Mouse (Mus musculus) hindbrain, postnatal 0 days (tissue): ENCODE data around the gene Cacna2d4. TPM values are rescaled to one million over a fixed set of nuclear protein-coding genes. Genes with fewer than 3 reads are reported as not detected.
A peak's percentile ranks its signal among the peaks of the same experiment; 100 is the strongest.

Experiments used
- ATAC-seq: fragments of 200-750 bp; cut with Nextera tagmentation; 2 replicates; pipeline ENCODE4 v1.8.0; 2017; ENCODE audit warnings: mild to moderate bottlenecking, moderate TSS enrichment, moderate library complexity
- DNase-seq: peaks from one replicate; pipeline ENCODE4 v3.0.0-alpha.2; 2015; ENCODE audit warnings: low spot score
- H3K27ac ChIP-seq: fragments of 300-500 bp; sonication (generic); 2 replicates; pipeline ENCODE4 v1.5.1; 2014; ENCODE audit warnings: mild to moderate bottlenecking
- H3K27me3 ChIP-seq: fragments of 300-500 bp; sonication (generic); 2 replicates; pipeline ENCODE4 v1.6.1; 2014; ENCODE audit warnings: low read length, mixed read lengths; ENCODE audit not compliant: insufficient read depth
- H3K36me3 ChIP-seq: fragments of 300-500 bp; sonication (generic); 2 replicates; pipeline ENCODE4 v1.6.1; 2014; ENCODE audit warnings: low read length, mixed read lengths; ENCODE audit not compliant: insufficient read depth
- H3K4me1 ChIP-seq: fragments of 300-500 bp; sonication (generic); 2 replicates; pipeline ENCODE4 v1.6.1; 2014; ENCODE audit warnings: antibody characterized with exemption, low read length, mixed read lengths; ENCODE audit not compliant: insufficient read depth
- H3K4me2 ChIP-seq: fragments of 300-500 bp; sonication (generic); 2 replicates; pipeline ENCODE4 v1.6.1; 2014; ENCODE audit warnings: low read depth, mild to moderate bottlenecking, low read length, moderate library complexity, mixed read lengths
- H3K4me3 ChIP-seq: fragments of 300-500 bp; sonication (generic); 2 replicates; pipeline ENCODE4 v1.5.1; 2014; ENCODE audit warnings: low read length
- H3K9ac ChIP-seq: fragments of 300-500 bp; sonication (generic); replicated peaks from 2 replicates; pipeline ENCODE4 v1.6.1; 2014; ENCODE audit warnings: mild to moderate bottlenecking, low read length, moderate library complexity, mixed read lengths
- H3K9me3 ChIP-seq: fragments of 300-500 bp; sonication (generic); 2 replicates; pipeline ENCODE4 v1.6.1; 2016; ENCODE audit warnings: low read length, mixed read lengths
- CTCF ChIP-seq: IDR thresholded peaks from 2 replicates; pipeline ENCODE4 v1.5.1; 2016; ENCODE audit warnings: antibody characterized with exemption, control low read depth, low read depth
- WGBS: fragments of 180-500 bp; shearing (Covaris S2); extraction: QIAGEN DNeasy Blood & Tissue Kit; methylation state at CpG from one replicate; pipeline ENCODE4 v1.1.7; 2014; 5-methylcytosine and 5-hydroxymethylcytosine counted together
- polyA plus RNA-seq: library from polyadenylated mRNA; unstranded; fragments of >200 nt; fragmentation: Nextera tagmentation; extraction: Ambion mirVana; gene quantifications from 2 replicates; pipeline ENCODE4 v1.2.1, GENCODE M21; 2015
- total RNA-seq: library from RNA; depleted of rRNA; stranded (reverse); fragments of >200 nt; gene quantifications from 2 replicates; pipeline ENCODE4 v1.2.3, GENCODE M21; 2014

Gene Cacna2d4
- total and polyA plus RNA-seq, 2 experiments from 2014 or later = 1.2 to 2.6 TPM

DNA sequence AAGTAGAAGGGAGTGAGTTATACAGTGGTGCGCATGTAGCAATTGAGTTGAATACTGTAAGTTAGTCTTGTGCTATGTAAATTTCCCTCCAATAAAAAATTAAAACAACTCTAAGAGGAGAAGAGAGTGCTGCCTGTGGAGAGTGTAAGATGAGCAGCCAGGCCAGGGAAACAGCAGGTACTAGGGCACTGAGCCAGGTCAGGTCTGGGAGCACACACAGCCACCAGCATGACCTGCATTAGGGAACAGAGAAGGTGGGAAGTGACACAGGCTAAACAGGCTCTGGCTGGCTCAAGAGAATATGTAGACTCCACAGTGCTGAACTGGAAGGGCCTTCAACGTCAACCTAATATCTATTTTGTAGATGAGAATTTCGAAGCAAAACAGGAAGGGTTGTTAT is 65.0 kb downstream of the Cacna2d4 start:
- no peaks in the 10 kb centered on the region for H3K27me3 ChIP-seq
- no peak overlapping the region for H3K4me2 ChIP-seq
- DNase-seq (no peak), ATAC-seq (no peak)
- H3K36me3 ChIP-seq = no peaks in the 10 kb centered on the region
- no peak overlapping the region for H3K27ac ChIP-seq
- no peak for TF ChIP-seq CTCF
- H3K9ac ChIP-seq = no peak overlapping the region
- H3K4me3 ChIP-seq = no peak overlapping the region
- 91% methylated on average over 3 of the region's 3 CpGs for WGBS
- no peaks in the 10 kb centered on the region for H3K4me1 ChIP-seq
- no peaks in the 10 kb centered on the region for H3K9me3 ChIP-seq

- H3K4me3 ChIP-seq = no peak overlapping the region
- H3K4me1 ChIP-seq = no peaks in the 10 kb centered on the region
- WGBS = 95% methylated on average over 6 of the region's 6 CpGs
- no peaks in the 10 kb centered on the region for H3K27me3 ChIP-seq
- ATAC-seq (no peak), DNase-seq (no peak)
- H3K4me2 ChIP-seq = no peak overlapping the region
- TF ChIP-seq CTCF = no peak
- H3K9me3 ChIP-seq = no peaks in the 10 kb centered on the region
- H3K27ac ChIP-seq = no peak overlapping the region
- no peaks in the 10 kb centered on the region for H3K36me3 ChIP-seq
- H3K9ac ChIP-seq = no peak overlapping the region
Measured at GRCm38 (mm10) chr6:119303331-119303730, 67.0 kb downstream of the Cacna2d4 start.

DNA sequence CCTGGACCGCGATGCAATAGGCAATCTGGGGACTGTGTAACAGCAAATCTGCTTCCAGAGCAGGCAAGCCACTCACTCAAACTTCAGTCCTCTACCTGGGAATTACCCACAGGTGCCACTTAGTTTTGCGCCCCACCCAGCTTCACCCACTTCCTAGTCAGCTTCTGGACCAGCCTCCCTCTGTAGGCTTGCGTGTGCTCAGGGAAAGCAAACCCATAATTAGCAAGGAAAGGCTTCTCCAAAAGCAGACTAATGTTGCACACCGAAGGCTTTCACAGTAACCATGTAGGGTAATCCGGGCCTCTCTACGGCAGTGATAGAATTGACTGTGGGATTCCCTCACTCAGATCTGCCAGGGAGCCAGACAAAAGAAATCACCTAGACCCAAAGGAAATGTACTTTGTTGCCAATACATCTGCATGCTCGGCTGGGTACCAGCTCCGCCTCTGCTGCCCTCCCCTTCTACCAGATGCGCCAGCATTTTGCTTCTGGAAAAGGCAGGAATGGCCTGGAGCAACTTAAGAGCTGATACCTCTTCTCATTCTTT is 71.6 kb downstream of the Cacna2d4 start:
- Histone ChIP-seq H3K4me3 (no peak overlapping the region), H3K9ac (no peak overlapping the region), H3K27me3 (no peaks in the 10 kb centered on the region), H3K4me1 (peaks cover 2% of the 10 kb centered on the region), H3K4me2 (no peak overlapping the region), H3K27ac (no peak overlapping the region), H3K36me3 (no peaks in the 10 kb centered on the region), H3K9me3 (no peaks in the 10 kb centered on the region)
- TF ChIP-seq CTCF = no peak
- ATAC-seq (no peak), DNase-seq (no peak)
- 45% methylated on average over 10 of the region's 10 CpGs for WGBS

DNA sequence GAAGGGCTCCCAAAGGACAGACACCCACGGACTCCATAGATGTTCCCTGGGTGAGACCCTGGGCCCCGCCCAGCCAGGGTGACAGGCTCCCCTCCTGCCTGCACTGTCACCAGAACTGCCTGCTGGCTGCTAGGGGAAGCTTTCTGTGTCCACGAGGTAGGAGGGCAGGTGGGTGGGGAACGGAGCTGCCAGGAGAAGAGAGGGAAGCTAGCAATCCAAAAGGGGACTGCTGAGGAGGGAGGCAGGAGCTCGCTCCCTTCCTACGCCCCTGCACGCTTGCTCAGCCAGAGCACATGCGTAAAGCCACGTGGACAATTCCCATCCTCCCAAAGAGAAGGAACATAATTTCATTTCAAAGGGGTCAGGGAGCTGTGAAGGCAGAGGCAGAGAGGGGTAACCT is 73.8 kb downstream of the Cacna2d4 start:
- no peak overlapping the region for H3K4me3 ChIP-seq
- no peak overlapping the region for H3K27ac ChIP-seq
- DNase-seq (no peak), ATAC-seq (no peak)
- H3K36me3 ChIP-seq = no peaks in the 10 kb centered on the region
- H3K27me3 ChIP-seq = no peaks in the 10 kb centered on the region
- H3K9me3 ChIP-seq = no peaks in the 10 kb centered on the region
- 53% methylated on average over 9 of the region's 9 CpGs for WGBS
- peaks cover 19% of the 10 kb centered on the region for H3K4me1 ChIP-seq
- H3K9ac ChIP-seq = no peak overlapping the region
- H3K4me2 ChIP-seq = no peak overlapping the region
- no peak for TF ChIP-seq CTCF

GRCm38 (mm10) chr6:119312381-119312780 is 76.1 kb downstream of the Cacna2d4 start:
- H3K27ac ChIP-seq = no peak overlapping the region
- H3K4me1 ChIP-seq = peaks cover 19% of the 10 kb centered on the region
- 80% methylated on average over 6 of the region's 6 CpGs for WGBS
- no peak for DNase-seq
- H3K4me3 ChIP-seq = no peak overlapping the region
- H3K27me3 ChIP-seq = no peaks in the 10 kb centered on the region
- ATAC-seq = no peak
- no peaks in the 10 kb centered on the region for H3K9me3 ChIP-seq
- H3K4me2 ChIP-seq = no peak overlapping the region
- TF ChIP-seq CTCF = no peak
- H3K9ac ChIP-seq = no peak overlapping the region
- peaks cover 5% of the 10 kb centered on the region; the same call in 1 of the 2 replicates for H3K36me3 ChIP-seq

DNA sequence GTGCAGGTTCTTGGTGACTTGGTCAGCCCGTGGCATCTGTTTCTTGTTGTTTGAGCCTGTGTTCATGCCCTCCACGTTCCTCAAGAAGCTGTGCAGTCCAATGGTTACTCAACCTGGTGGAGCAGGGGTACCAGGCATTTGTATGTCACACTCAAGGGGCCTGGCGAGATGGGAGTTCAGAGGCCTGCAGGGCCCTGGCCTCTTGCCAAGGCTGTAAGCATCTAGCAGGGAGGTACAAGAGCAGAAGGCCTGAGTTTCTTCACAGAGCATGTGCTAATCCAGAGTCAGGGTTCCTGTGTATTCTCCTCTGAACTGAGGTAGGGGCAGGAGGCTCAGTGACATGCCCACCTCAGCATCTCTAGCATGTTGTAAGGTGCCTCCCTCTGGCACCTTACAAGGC is 76.8 kb downstream of the Cacna2d4 start:
- DNase-seq (no peak), ATAC-seq (peak; percentile 11; the same call in 1 of the 2 replicates)
- Histone ChIP-seq H3K4me2 (no peak overlapping the region), H3K36me3 (peaks cover 5% of the 10 kb centered on the region; the same call in 1 of the 2 replicates), H3K9ac (no peak overlapping the region), H3K27me3 (no peaks in the 10 kb centered on the region), H3K27ac (peak overlapping the region; percentile 41; the same call in 1 of the 2 replicates), H3K9me3 (no peaks in the 10 kb centered on the region), H3K4me1 (peaks cover 24% of the 10 kb centered on the region), H3K4me3 (no peak overlapping the region)
- 56% methylated on average over 3 of the region's 3 CpGs for WGBS
- TF ChIP-seq CTCF = no peak

DNA sequence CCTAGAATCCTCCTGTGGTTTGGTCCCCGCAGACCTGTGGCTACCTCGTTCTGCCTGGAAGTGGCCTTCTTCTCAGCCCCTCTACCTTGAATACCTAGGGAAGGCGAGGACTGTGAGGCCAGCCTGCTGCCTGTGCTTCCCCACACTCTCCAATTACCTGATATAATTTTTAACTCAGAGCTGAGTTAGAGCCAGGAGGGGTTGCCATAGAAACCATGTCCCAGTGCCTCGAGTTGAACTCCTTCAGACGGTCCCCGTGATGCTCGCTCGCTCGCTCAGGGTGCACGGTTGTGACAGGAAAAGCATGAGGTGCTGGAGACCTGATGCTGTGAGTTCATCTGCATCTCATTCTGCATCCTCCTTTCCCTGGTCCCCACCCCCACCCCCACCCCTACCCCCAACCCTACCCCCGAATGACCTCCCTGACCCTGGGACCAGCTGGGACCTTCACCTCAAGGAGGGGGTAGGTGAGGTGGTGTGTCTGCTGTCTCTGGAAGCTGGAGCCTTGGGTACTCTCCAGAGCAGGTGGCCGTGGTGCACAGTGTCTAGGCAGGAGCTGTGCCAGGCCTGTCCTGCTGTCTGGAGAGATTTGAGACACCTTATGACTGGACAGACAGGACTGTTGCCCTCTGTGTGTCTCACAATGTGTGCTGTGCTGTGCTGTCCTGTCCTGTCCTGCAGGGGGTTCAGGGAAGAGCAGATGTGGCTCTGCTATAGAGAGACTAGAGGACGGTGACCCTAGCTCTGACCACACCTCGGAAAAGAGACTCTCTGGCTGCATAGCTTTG is 77.5 kb downstream of the Cacna2d4 start:
- H3K4me2 ChIP-seq = no peak overlapping the region
- DNase-seq = peak; percentile 77
- ATAC-seq = peak; percentile 71
- peak overlapping the region; percentile 41; the same call in 1 of the 2 replicates for H3K27ac ChIP-seq
- peaks cover 26% of the 10 kb centered on the region for H3K4me1 ChIP-seq
- 33% methylated on average over 14 of the region's 14 CpGs for WGBS
- no peaks in the 10 kb centered on the region for H3K9me3 ChIP-seq
- H3K9ac ChIP-seq = no peak overlapping the region
- H3K27me3 ChIP-seq = no peaks in the 10 kb centered on the region
- no peak for TF ChIP-seq CTCF
- H3K4me3 ChIP-seq = no peak overlapping the region
- H3K36me3 ChIP-seq = peaks cover 5% of the 10 kb centered on the region; the same call in 1 of the 2 replicates
